Mouse (Mus musculus): Measurements from ENCODE around the gene Ubiad1. TPM values are rescaled to one million over a fixed set of nuclear protein-coding genes. Genes with fewer than 3 reads are reported as not detected.

The Ubiad1 gene
- total and polyA plus RNA-seq, 3 experiments = 16.3 to 42.1 (median 16.8) TPM

DNA sequence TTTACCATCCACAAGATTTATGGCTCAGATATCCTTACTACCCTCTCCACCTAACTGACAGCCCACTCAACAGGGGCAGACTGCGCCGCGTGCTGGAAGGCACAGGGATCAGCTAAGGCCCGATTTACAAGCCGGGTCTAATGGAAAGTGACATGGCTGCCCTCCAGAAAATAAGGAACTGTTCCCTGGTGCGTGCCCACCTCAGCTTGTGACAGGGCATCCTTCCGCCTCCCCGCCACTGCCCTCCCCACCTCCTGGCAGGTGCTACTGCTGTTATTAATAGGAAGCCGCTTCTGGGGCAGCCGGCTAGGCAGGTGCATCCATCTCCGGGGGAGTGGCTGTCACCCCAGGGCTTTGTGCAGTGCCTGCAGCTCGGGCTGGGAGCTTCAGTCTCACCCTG lies 41.2 kb downstream of the Ubiad1 start:
- peaks cover 18% of the 10 kb centered on the region; the same call in 1 of the 2 replicates for H3K27me3 ChIP-seq (ENCODE audit: insufficient read depth, low read length)

DNA sequence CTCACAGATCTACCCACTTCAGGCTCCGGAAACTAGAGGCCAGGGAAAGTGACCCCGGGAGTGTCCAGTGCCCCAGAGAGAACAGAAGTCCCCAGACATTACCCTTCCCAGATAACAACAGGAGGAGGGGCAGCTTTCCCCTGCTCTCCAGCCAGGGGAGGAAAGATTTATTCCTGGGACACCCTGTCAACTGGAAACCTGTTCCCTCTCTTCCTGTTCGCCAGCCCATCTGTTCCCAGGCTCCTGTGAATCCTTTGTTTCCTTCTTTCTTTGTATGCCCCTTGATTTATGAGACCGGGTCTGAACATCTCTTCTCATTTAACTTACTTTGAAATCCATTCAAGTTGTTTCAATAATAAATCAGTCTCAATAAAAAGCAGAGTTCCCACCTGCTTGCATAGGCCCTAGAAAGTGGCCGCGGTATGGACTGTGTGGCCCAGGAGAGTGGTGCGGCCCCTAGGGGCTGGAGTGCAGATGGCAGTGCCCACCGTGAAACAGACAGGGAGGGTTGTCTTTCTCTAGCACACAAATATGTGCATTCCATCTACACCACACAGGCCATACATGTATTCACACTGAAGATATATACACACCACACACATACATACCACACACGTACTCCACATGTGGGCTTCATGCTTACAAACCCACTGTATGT lies 45.0 kb downstream of the Ubiad1 start:
- Histone ChIP-seq H3K4me1 (ENCODE audit: insufficient read depth, low read depth, low read length) (no peaks in the 10 kb centered on the region), H3K36me3 (replicated peaks) (no peaks in the 10 kb centered on the region), H3K9me3 (replicated peaks) (no peaks in the 10 kb centered on the region), H3K27me3 (ENCODE audit: insufficient read depth, low read length) (peaks cover 15% of the 10 kb centered on the region; the same call in 1 of the 2 replicates), H3K4me3 (ENCODE audit: low read depth, low read length) (no peak overlapping the region)
- no peak for ATAC-seq (ENCODE audit: extremely low read depth, insufficient number of reproducible peaks, low FRiP score, poor library complexity, severe bottlenecking)
- no peak for DNase-seq (ENCODE audit: low spot score)
- no peak for TF ChIP-seq GATA1 (IDR thresholded peaks at IDR 0.05; ENCODE audit: borderline replicate concordance, low read length)
- TF ChIP-seq TAL1 (conservative IDR thresholded peaks at IDR 0.05; ENCODE audit: low read depth, low read length) = no peak
- TF ChIP-seq GATA2 (IDR thresholded peaks at IDR 0.05; ENCODE audit: borderline replicate concordance, low read depth, low read length) = no peak
- TF ChIP-seq POLR2AphosphoS5 (IDR thresholded peaks at IDR 0.05; ENCODE audit: insufficient replicate concordance, low read depth, low read length) = no peak
- TF ChIP-seq CTCF (IDR thresholded peaks at IDR 0.05; ENCODE audit: low read depth, low read length) = no peak

More for the DNA sequence above, 41.2 kb downstream of the Ubiad1 start:
- H3K36me3 ChIP-seq (replicated peaks) = no peaks in the 10 kb centered on the region
- H3K9me3 ChIP-seq (replicated peaks) = no peaks in the 10 kb centered on the region
- no peaks in the 10 kb centered on the region for H3K4me1 ChIP-seq (ENCODE audit: insufficient read depth, low read depth, low read length)
- TF ChIP-seq GATA1 (IDR thresholded peaks at IDR 0.05; ENCODE audit: borderline replicate concordance, low read length) (no peak), GATA2 (IDR thresholded peaks at IDR 0.05; ENCODE audit: borderline replicate concordance, low read depth, low read length) (no peak)
- H3K4me3 ChIP-seq (ENCODE audit: low read depth, low read length) = no peak overlapping the region
- ATAC-seq (ENCODE audit: extremely low read depth, insufficient number of reproducible peaks, low FRiP score, poor library complexity, severe bottlenecking) = no peak
- no peak for DNase-seq (ENCODE audit: low spot score)

GRCm38 (mm10) chr4:148397531-148398287 lies 46.9 kb downstream of the Ubiad1 start:
- Histone ChIP-seq H3K9me3 (replicated peaks) (no peaks in the 10 kb centered on the region), H3K4me1 (ENCODE audit: insufficient read depth, low read depth, low read length) (no peaks in the 10 kb centered on the region), H3K27me3 (ENCODE audit: insufficient read depth, low read length) (peaks cover 15% of the 10 kb centered on the region; the same call in 1 of the 2 replicates), H3K4me3 (ENCODE audit: low read depth, low read length) (no peak overlapping the region), H3K36me3 (replicated peaks) (no peaks in the 10 kb centered on the region)
- DNase-seq (ENCODE audit: low spot score) = no peak
- no peak for TF ChIP-seq TAL1 (conservative IDR thresholded peaks at IDR 0.05; ENCODE audit: low read depth, low read length)
- no peak for TF ChIP-seq POLR2AphosphoS5 (IDR thresholded peaks at IDR 0.05; ENCODE audit: insufficient replicate concordance, low read depth, low read length)
- TF ChIP-seq GATA1 (IDR thresholded peaks at IDR 0.05; ENCODE audit: borderline replicate concordance, low read length) = no peak
- TF ChIP-seq GATA2 (IDR thresholded peaks at IDR 0.05; ENCODE audit: borderline replicate concordance, low read depth, low read length) = no peak
- TF ChIP-seq CTCF (IDR thresholded peaks at IDR 0.05; ENCODE audit: low read depth, low read length) = no peak
- no peak for ATAC-seq (ENCODE audit: extremely low read depth, insufficient number of reproducible peaks, low FRiP score, poor library complexity, severe bottlenecking)

DNA sequence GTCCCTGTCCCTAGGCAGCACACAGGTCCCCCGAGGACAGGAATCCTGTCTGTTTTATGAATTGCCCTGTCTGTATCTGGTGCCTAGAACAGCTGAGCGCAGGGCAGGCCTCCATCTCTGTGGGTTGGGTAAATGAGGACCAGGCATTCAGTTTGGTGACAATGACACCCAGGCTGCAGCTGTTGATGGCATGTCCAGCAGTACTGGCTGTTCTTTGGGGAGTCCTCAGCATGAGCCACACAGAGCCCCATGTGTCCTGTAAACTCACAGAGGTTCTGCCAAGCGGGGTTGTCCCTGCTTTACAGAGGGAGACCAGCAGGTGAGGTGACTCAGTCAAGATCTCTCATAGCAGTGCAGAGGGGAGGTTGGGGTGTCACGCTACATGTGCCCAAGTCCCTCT lies 47.5 kb downstream of the Ubiad1 start:
- DNase-seq (ENCODE audit: low spot score) (no peak), ATAC-seq (ENCODE audit: extremely low read depth, insufficient number of reproducible peaks, low FRiP score, poor library complexity, severe bottlenecking) (no peak)
- no peak for TF ChIP-seq POLR2AphosphoS5 (IDR thresholded peaks at IDR 0.05; ENCODE audit: insufficient replicate concordance, low read depth, low read length)
- no peak for TF ChIP-seq CTCF (IDR thresholded peaks at IDR 0.05; ENCODE audit: low read depth, low read length)
- TF ChIP-seq GATA1 (IDR thresholded peaks at IDR 0.05; ENCODE audit: borderline replicate concordance, low read length) = no peak
- no peak for TF ChIP-seq TAL1 (conservative IDR thresholded peaks at IDR 0.05; ENCODE audit: low read depth, low read length)
- no peak for TF ChIP-seq GATA2 (IDR thresholded peaks at IDR 0.05; ENCODE audit: borderline replicate concordance, low read depth, low read length)
- peaks cover 15% of the 10 kb centered on the region; the same call in 1 of the 2 replicates for H3K27me3 ChIP-seq (ENCODE audit: insufficient read depth, low read length)
- H3K4me1 ChIP-seq (ENCODE audit: insufficient read depth, low read depth, low read length) = no peaks in the 10 kb centered on the region
- no peak overlapping the region for H3K4me3 ChIP-seq (ENCODE audit: low read depth, low read length)
- H3K9me3 ChIP-seq (replicated peaks) = no peaks in the 10 kb centered on the region
- no peaks in the 10 kb centered on the region for H3K36me3 ChIP-seq (replicated peaks)

DNA sequence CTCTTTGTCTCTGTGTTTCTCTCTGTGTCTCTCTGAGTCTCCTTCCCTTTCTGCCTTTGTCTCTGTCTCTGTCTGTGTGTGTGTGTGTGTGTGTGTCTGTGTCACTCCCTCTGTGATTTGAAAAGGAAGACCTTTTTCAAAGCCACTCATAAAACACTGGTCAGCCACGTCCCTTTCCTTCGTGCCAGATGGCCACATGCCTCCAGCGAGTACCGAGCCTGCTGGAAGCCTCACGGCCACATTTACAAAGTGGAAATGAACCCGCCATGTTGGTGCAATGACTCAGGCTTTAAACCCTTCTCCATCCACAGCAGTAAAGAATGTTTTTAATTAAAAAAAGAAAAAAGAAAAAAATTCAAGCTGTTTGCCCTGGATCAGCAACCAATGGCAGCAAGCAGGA lies 48.7 kb downstream of the Ubiad1 start:
- TF ChIP-seq TAL1 (conservative IDR thresholded peaks at IDR 0.05; ENCODE audit: low read depth, low read length) = no peak
- TF ChIP-seq CTCF (IDR thresholded peaks at IDR 0.05; ENCODE audit: low read depth, low read length) = no peak
- no peak for TF ChIP-seq GATA2 (IDR thresholded peaks at IDR 0.05; ENCODE audit: borderline replicate concordance, low read depth, low read length)
- TF ChIP-seq GATA1 (IDR thresholded peaks at IDR 0.05; ENCODE audit: borderline replicate concordance, low read length) = no peak
- no peak for TF ChIP-seq POLR2AphosphoS5 (IDR thresholded peaks at IDR 0.05; ENCODE audit: insufficient replicate concordance, low read depth, low read length)
- H3K36me3 ChIP-seq (replicated peaks) = no peaks in the 10 kb centered on the region
- DNase-seq (ENCODE audit: low spot score) (no peak), ATAC-seq (ENCODE audit: extremely low read depth, insufficient number of reproducible peaks, low FRiP score, poor library complexity, severe bottlenecking) (no peak)
- peaks cover 11% of the 10 kb centered on the region; the same call in 1 of the 2 replicates for H3K27me3 ChIP-seq (ENCODE audit: insufficient read depth, low read length)
- no peaks in the 10 kb centered on the region for H3K9me3 ChIP-seq (replicated peaks)
- H3K4me3 ChIP-seq (ENCODE audit: low read depth, low read length) = no peak overlapping the region
- no peaks in the 10 kb centered on the region for H3K4me1 ChIP-seq (ENCODE audit: insufficient read depth, low read depth, low read length)

- ATAC-seq (ENCODE audit: extremely low read depth, insufficient number of reproducible peaks, low FRiP score, poor library complexity, severe bottlenecking) = no peak
- Histone ChIP-seq H3K9me3 (replicated peaks) (no peaks in the 10 kb centered on the region), H3K4me1 (ENCODE audit: insufficient read depth, low read depth, low read length) (no peaks in the 10 kb centered on the region), H3K36me3 (replicated peaks) (no peaks in the 10 kb centered on the region), H3K4me3 (ENCODE audit: low read depth, low read length) (no peak overlapping the region), H3K27me3 (ENCODE audit: insufficient read depth, low read length) (peaks cover 9% of the 10 kb centered on the region; the same call in 1 of the 2 replicates)
- TF ChIP-seq GATA2 (IDR thresholded peaks at IDR 0.05; ENCODE audit: borderline replicate concordance, low read depth, low read length) (no peak), GATA1 (IDR thresholded peaks at IDR 0.05; ENCODE audit: borderline replicate concordance, low read length) (no peak), TAL1 (conservative IDR thresholded peaks at IDR 0.05; ENCODE audit: low read depth, low read length) (no peak), CTCF (IDR thresholded peaks at IDR 0.05; ENCODE audit: low read depth, low read length) (no peak), POLR2AphosphoS5 (IDR thresholded peaks at IDR 0.05; ENCODE audit: insufficient replicate concordance, low read depth, low read length) (no peak)
- DNase-seq (ENCODE audit: low spot score) = no peak
Measured at GRCm38 (mm10) chr4:148395198-148395597, 49.4 kb downstream of the Ubiad1 start.

Data from G1E (cell line).